Mouse (Mus musculus): Measurements from ENCODE around the gene Znrd1as. TPM values are rescaled to one million over a fixed set of nuclear protein-coding genes. Genes with fewer than 3 reads are reported as not detected.
A peak's percentile ranks its signal among the peaks of the same experiment; 100 is the strongest.

Znrd1as gene
- polyA plus RNA-seq, 1 experiment from 2014 or later: 4.8 TPM

DNA sequence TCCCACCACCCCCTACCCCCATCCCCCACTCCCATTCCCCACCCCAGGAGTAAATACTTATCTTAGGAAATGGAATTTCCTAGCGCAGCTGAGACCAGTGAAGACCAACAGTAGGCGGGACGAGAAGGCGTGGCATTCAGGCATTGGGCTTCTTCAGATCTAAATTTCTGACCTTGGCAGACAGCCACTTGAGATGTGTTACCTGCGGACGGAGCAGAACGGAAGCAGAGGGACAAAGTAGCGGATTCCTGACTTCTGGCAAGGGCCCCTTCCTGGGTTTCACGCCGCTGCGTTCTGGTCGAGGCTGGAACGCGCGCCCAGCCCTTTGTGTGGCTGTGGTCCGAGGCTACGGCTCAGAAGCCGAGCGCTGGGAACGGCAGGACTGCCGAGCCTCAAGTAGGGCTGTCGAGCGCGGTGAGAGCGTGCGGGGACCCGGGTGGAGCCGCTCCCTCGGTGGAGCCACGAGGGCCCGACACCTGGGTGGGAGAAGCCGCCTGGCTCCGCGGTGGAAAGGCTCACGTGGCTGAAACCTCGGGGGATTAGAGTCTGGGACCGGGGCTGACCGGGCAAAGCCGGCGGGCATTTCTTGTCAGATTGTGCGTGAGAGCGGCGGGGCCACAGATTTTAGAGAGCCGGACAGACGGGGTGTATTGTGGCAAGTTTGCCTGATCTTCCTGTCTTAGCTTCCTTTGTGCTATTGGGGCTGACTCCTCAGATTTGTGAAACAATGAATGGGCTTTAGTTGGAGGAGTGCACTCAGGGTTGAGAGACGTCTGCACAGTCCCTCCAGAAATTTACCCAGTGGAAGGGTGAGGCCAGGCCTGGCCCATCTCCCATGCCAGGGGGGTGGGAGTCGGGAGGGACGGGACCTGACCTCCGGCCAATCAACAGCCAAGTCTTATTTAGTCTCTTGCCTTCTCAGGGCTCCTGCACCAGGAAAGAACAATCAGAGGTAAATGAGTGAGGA lies 44.3 kb downstream of the Znrd1as start:
- ATAC-seq (ENCODE audit: insufficient number of reproducible peaks, insufficient read depth, low FRiP score, low TSS enrichment): peak; percentile 86
- Histone ChIP-seq H3K27ac (peak overlapping the region; percentile 95), H3K4me1 (0 out of 2 replicates have a peak, but pooled peaks cover 6% of the 10 kb centered on the region), H3K9me3 (no peaks in the 10 kb centered on the region), H3K36me3 (peaks cover 25% of the 10 kb centered on the region), H3K27me3 (no peaks in the 10 kb centered on the region), H3K4me3 (peak overlapping the region; percentile 72), H3K4me2 (replicated peaks) (peak overlapping the region; percentile 78), H3K9ac (peak overlapping the region; percentile 94)
- under 1% methylated on average over 49 of the region's 49 CpGs for WGBS

DNA sequence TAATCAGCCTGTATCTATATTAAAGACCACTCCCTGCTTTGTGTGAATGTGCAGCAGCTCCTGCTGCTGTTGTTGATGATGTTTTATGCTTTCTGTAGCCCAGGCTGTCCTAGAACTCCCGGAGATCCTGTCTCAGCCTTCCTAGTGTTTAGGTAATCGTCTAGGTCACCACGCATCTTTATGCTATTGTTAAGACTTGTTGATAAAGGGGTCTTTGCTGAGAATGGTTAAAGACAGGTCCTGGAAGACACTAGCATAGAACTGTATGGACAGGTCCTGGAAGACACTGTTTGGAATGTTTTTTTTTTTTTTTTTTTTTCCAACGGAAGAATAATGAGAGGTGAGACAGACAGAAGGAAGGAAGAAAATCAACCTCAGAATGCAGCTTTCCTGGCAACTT lies 45.0 kb downstream of the Znrd1as start:
- no peak for ATAC-seq (ENCODE audit: insufficient number of reproducible peaks, insufficient read depth, low FRiP score, low TSS enrichment)
- H3K9ac ChIP-seq: peak overlapping the region; percentile 94
- WGBS: 45% methylated on average over 4 of the region's 4 CpGs
- no peaks in the 10 kb centered on the region for H3K27me3 ChIP-seq
- peak overlapping the region; percentile 95; the same call in 1 of the 2 replicates for H3K27ac ChIP-seq
- H3K9me3 ChIP-seq: no peaks in the 10 kb centered on the region
- H3K4me2 ChIP-seq (replicated peaks): peak overlapping the region; percentile 78
- H3K4me3 ChIP-seq: peak overlapping the region; percentile 72
- peaks cover 31% of the 10 kb centered on the region for H3K36me3 ChIP-seq
- H3K4me1 ChIP-seq: 0 out of 2 replicates have a peak, but pooled peaks cover 6% of the 10 kb centered on the region

DNA sequence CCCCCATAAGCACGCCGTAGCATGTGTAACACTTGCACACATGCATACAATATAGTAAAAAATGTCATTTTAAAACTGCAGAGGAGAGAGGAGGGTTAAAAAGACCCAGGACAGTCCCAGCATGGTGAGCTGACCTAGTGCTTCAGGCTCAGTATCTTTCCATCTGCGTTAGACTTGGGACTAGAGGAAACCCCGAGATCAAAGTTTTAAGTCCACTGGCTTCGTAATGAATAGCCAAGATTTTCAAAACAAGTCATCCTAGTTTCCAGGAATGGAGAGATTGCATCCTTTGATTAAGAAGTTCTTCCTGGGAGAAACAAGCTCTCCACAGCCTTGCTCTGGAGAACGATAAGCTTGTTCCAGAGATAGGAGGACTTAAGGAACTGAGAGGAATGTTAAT lies 49.8 kb downstream of the Znrd1as start:
- Histone ChIP-seq H3K36me3 (peaks cover 61% of the 10 kb centered on the region), H3K9me3 (no peaks in the 10 kb centered on the region)
- WGBS: 93% methylated on average over 6 of the region's 6 CpGs

DNA sequence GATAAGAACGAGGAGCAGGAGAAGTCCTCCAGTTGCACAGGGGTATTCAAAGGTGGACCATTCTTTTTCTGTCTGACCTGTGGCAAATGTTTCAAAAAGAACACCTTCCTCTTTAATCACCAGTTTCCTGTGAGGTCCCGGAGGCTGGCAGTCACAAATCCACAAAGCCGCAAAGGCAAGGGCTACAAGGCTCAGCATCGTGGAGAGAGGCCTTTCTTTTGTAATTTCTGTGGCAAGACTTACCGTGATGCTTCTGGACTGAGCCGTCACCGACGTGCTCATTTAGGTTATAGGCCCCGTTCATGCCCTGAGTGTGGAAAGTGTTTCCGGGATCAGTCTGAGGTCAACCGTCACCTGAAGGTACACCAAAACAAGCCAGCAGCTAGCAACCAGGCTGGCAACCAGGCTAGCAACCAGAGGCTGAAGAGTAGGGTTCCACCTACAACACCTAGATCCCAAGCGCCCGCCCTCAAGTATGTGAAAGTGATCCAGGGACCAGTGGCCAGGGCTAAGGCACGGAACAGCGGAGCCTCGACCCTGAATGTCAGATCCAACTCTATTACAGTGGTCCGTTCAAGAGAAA lies 51.2 kb downstream of the Znrd1as start:
- no peaks in the 10 kb centered on the region for H3K9me3 ChIP-seq
- H3K4me2 ChIP-seq (replicated peaks): no peak overlapping the region
- H3K9ac ChIP-seq: no peak overlapping the region
- no peak overlapping the region for H3K27ac ChIP-seq
- no peaks in the 10 kb centered on the region for H3K4me1 ChIP-seq
- no peak overlapping the region for H3K4me3 ChIP-seq
- peaks cover 56% of the 10 kb centered on the region for H3K36me3 ChIP-seq
- no peak for ATAC-seq (ENCODE audit: insufficient number of reproducible peaks, insufficient read depth, low FRiP score, low TSS enrichment)
- WGBS: 93% methylated on average over 17 of the region's 17 CpGs
- no peaks in the 10 kb centered on the region for H3K27me3 ChIP-seq

More for the DNA sequence above, 49.8 kb downstream of the Znrd1as start:
- Histone ChIP-seq H3K4me3 (no peak overlapping the region), H3K9ac (no peak overlapping the region), H3K4me2 (replicated peaks) (no peak overlapping the region), H3K27me3 (no peaks in the 10 kb centered on the region), H3K27ac (no peak overlapping the region), H3K4me1 (0 out of 2 replicates have a peak, but pooled peaks cover 6% of the 10 kb centered on the region)
- ATAC-seq (ENCODE audit: insufficient number of reproducible peaks, insufficient read depth, low FRiP score, low TSS enrichment): no peak

DNA sequence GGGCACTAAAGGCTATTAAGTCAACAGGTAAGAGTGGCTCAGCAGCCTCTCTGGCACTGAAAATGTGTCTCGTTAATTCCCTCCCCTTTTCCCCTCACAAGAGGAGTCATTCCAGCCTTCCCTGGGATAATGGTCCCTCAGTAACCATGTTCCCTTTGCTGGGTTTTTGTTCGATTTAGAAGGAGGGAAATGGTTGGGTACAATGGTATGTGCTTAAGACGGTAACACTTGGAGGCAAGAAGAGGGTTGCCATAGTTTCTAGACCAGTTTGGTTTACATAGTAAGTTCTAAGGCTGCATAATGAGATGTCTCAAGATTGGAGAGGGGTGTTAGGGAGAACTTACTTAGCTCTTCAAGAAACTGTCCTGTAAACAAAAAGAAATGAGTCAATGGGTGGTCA lies 53.3 kb downstream of the Znrd1as start:
- 91% methylated on average over 3 of the region's 3 CpGs for WGBS
- ATAC-seq (ENCODE audit: insufficient number of reproducible peaks, insufficient read depth, low FRiP score, low TSS enrichment): no peak

DNA sequence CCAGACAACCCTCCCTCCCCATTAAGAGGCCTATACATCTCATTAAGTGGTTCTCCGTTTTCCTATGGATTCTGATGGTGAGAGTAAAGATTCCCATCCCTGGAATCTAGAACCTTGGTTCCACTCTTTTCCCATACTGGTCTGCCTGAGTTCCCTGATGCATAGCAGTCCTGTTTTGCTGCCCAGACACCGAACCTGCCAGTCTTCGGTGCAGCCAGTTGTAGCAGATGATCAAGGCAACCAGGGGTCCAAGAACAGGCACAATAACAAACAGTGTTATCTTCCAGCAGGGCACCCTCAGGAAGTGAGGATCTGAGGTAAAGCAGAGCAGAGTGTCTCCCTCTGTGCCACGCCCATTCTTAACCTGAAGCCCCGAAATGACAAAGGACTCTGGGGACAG lies 53.7 kb downstream of the Znrd1as start:
- Histone ChIP-seq H3K36me3 (peaks cover 41% of the 10 kb centered on the region), H3K27me3 (no peaks in the 10 kb centered on the region), H3K27ac (no peak overlapping the region), H3K4me2 (replicated peaks) (no peak overlapping the region), H3K9me3 (no peaks in the 10 kb centered on the region), H3K9ac (no peak overlapping the region), H3K4me3 (no peak overlapping the region), H3K4me1 (no peaks in the 10 kb centered on the region)
- ATAC-seq (ENCODE audit: insufficient number of reproducible peaks, insufficient read depth, low FRiP score, low TSS enrichment): no peak
- 73% methylated on average over 5 of the region's 5 CpGs for WGBS

More for the DNA sequence above, 53.3 kb downstream of the Znrd1as start:
- no peak overlapping the region for H3K4me2 ChIP-seq (replicated peaks)
- no peaks in the 10 kb centered on the region for H3K4me1 ChIP-seq
- no peaks in the 10 kb centered on the region for H3K9me3 ChIP-seq
- H3K27me3 ChIP-seq: no peaks in the 10 kb centered on the region
- H3K4me3 ChIP-seq: no peak overlapping the region
- no peak overlapping the region for H3K9ac ChIP-seq
- no peak overlapping the region for H3K27ac ChIP-seq
- peaks cover 45% of the 10 kb centered on the region for H3K36me3 ChIP-seq

Other genes with a start within 250 kb of the Znrd1as start
- not detected in 2 replicates for gene H2-M10.5, start 185.7 kb upstream of the Znrd1as start, polyA plus RNA-seq (2016; fragmentation: Nextera tagmentation; extraction: Ambion mirVana)
- gene H2-M10.6, start 146.4 kb upstream of the Znrd1as start, polyA plus RNA-seq (2016; fragmentation: Nextera tagmentation; extraction: Ambion mirVana): not detected in 2 replicates
- gene Trim26, start 121.5 kb upstream of the Znrd1as start, polyA plus RNA-seq (2016; fragmentation: Nextera tagmentation; extraction: Ambion mirVana): 55.8 and 59.0 TPM in 2 replicates
- gene Trim15, start 91.4 kb upstream of the Znrd1as start, polyA plus RNA-seq (2016; fragmentation: Nextera tagmentation; extraction: Ambion mirVana): 0.17 and 0.40 TPM in 2 replicates
- gene Trim10, start 89.0 kb upstream of the Znrd1as start, polyA plus RNA-seq (2016; fragmentation: Nextera tagmentation; extraction: Ambion mirVana): 6.6 and 7.2 TPM in 2 replicates
- not detected in 2 replicates for gene Trim40, start 68.5 kb upstream of the Znrd1as start, polyA plus RNA-seq (2016; fragmentation: Nextera tagmentation; extraction: Ambion mirVana)
- gene Trim31, start 60.5 kb upstream of the Znrd1as start, polyA plus RNA-seq (2016; fragmentation: Nextera tagmentation; extraction: Ambion mirVana): not detected in 2 replicates
- gene Rnf39, start 15.7 kb upstream of the Znrd1as start, polyA plus RNA-seq (2016; fragmentation: Nextera tagmentation; extraction: Ambion mirVana): 0.23 and 0.41 TPM in 2 replicates
- 111 and 122 TPM in 2 replicates for gene Ppp1r11, start 6.9 kb upstream of the Znrd1as start, polyA plus RNA-seq (2016; fragmentation: Nextera tagmentation; extraction: Ambion mirVana)
- 98.7 and 112 TPM in 2 replicates for gene Znrd1, start within 50 bp of the Znrd1as start, polyA plus RNA-seq (2016; fragmentation: Nextera tagmentation; extraction: Ambion mirVana)
- not detected in 2 replicates for gene 2410137M14Rik, start 22.6 kb downstream of the Znrd1as start, polyA plus RNA-seq (2016; fragmentation: Nextera tagmentation; extraction: Ambion mirVana)
- 1.2 and 1.3 TPM in 2 replicates for gene H2-M5, start 30.9 kb downstream of the Znrd1as start, polyA plus RNA-seq (2016; fragmentation: Nextera tagmentation; extraction: Ambion mirVana)
- 151 and 169 TPM in 2 replicates for gene Zfp57, start 42.6 kb downstream of the Znrd1as start, polyA plus RNA-seq (2016; fragmentation: Nextera tagmentation; extraction: Ambion mirVana)
- 0.38 and 0.70 TPM in 2 replicates for gene Mog, start 64.8 kb downstream of the Znrd1as start, polyA plus RNA-seq (2016; fragmentation: Nextera tagmentation; extraction: Ambion mirVana)
- 19.8 and 20.5 TPM in 2 replicates for gene Gabbr1, start 87.4 kb downstream of the Znrd1as start, polyA plus RNA-seq (2016; fragmentation: Nextera tagmentation; extraction: Ambion mirVana)
- not detected in 2 replicates for gene Olfr90, start 129.9 kb downstream of the Znrd1as start, polyA plus RNA-seq (2016; fragmentation: Nextera tagmentation; extraction: Ambion mirVana)
- 0.08 TPM in 1 of 2 replicates, not detected in the other for gene Olfr91, start 139.7 kb downstream of the Znrd1as start, polyA plus RNA-seq (2016; fragmentation: Nextera tagmentation; extraction: Ambion mirVana)
- gene Olfr92, start 161.5 kb downstream of the Znrd1as start, polyA plus RNA-seq (2016; fragmentation: Nextera tagmentation; extraction: Ambion mirVana): not detected in 2 replicates
- gene Olfr93, start 202.9 kb downstream of the Znrd1as start, polyA plus RNA-seq (2016; fragmentation: Nextera tagmentation; extraction: Ambion mirVana): not detected in 2 replicates
- gene Ubd, start 235.3 kb downstream of the Znrd1as start, polyA plus RNA-seq (2016; fragmentation: Nextera tagmentation; extraction: Ambion mirVana): 0.18 TPM in 1 of 2 replicates, not detected in the other
- 0.17 TPM in 1 of 2 replicates, not detected in the other for gene Olfr94, start 242.4 kb downstream of the Znrd1as start, polyA plus RNA-seq (2016; fragmentation: Nextera tagmentation; extraction: Ambion mirVana)

Measured in embryonic facial prominence, embryonic 12.5 days (tissue).